Mouse (Mus musculus) liver, postnatal 0 days (tissue): Measurements from ENCODE around the gene Tbcc.

Source experiments
- CTCF ChIP-seq: sonication (generic); IDR thresholded peaks from 2 replicates; pipeline ENCODE4 v1.5.1; 2016; ENCODE audit warnings: antibody characterized with exemption, low read depth
- EP300 ChIP-seq: IDR thresholded peaks from 2 replicates; pipeline ENCODE4 v1.6.1; 2016; ENCODE audit warnings: antibody characterized with exemption, low read depth, mild to moderate bottlenecking

DNA sequence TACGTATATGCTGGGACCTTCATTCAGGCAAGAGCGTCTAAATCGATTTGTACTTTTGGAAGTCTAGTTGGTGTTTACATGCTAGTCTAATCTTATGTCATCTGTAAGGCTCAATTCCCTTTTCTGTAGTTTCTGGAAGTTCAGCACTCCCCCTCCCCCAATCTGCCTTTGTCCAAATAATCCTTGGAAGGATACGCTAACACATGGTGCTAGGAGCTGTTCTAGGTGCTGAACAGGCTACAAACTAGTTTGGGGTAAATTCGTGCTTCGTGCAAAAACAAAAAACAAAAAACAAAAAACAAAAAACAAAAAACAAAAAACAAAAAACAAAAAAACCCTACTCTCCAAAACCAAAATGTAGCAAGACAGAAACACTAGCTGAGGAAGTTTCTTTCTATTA is 30.4 kb downstream of the Tbcc start:
- TF ChIP-seq EP300 (no peak), CTCF (no peak)
